Mouse (Mus musculus) naive thymus-derived CD4-positive, alpha-beta T cell, adult 5 months (primary cell): ENCODE results near the gene Clec2l. TPM values are rescaled to one million over a fixed set of nuclear protein-coding genes. Genes with fewer than 3 reads are reported as not detected.

Experiments
- polyA plus RNA-seq: library from polyadenylated mRNA; unstranded; fragments of 100-300 nt; shearing (Covaris generic); gene quantifications from one replicate; pipeline ENCODE4 v1.2.1, GENCODE M21; 2017

Clec2l gene
- polyA plus RNA-seq, result not detected

DNA sequence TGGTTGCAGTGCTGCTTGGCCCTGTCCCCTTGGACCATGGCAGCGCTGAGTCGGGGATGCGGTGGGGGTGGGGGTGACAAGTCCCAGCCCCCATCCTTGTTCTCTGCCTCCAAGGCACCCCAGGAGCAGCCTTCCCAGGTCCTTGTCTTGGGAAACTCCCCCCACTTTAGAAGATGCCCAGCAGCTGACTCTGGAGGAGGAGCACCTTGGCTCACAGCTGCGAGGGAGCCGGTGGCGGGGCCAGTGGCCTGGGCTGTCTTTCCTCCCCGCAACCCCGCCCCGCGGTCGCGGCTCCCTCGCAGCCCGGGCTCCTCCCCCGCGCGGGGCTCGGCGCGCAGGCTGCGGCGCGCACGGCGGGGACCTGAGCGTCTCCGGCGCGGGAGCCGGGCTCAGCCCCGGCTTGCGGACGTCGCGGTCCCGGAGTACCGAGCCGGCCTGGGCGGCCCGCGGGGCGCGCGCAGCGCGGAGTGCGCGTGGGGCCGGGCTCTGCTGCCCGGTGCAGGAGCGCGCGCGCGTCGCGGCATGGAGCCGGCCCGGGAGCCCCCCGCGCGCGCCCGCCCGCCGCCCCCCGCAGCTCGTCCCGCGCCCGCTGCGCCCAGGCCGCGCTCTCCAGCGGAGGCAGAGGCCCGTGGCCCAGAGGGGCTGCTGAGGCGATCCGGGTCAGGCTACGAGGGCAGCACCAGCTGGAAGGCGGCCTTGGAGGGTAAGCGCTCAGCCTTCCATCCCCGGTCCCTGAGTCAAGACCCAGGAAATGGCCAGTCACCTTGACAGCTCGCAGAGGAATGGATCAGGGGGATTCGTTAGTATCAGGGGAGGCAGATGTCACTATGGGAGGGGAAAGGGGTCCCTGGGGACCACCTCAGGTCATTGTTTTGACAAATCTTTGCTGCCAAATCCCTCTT, at the start of gene Clec2l:
Gene Clec2l, plus strand, starts transcription at position 356 of the 902 bp plus-strand sequence.

DNA sequence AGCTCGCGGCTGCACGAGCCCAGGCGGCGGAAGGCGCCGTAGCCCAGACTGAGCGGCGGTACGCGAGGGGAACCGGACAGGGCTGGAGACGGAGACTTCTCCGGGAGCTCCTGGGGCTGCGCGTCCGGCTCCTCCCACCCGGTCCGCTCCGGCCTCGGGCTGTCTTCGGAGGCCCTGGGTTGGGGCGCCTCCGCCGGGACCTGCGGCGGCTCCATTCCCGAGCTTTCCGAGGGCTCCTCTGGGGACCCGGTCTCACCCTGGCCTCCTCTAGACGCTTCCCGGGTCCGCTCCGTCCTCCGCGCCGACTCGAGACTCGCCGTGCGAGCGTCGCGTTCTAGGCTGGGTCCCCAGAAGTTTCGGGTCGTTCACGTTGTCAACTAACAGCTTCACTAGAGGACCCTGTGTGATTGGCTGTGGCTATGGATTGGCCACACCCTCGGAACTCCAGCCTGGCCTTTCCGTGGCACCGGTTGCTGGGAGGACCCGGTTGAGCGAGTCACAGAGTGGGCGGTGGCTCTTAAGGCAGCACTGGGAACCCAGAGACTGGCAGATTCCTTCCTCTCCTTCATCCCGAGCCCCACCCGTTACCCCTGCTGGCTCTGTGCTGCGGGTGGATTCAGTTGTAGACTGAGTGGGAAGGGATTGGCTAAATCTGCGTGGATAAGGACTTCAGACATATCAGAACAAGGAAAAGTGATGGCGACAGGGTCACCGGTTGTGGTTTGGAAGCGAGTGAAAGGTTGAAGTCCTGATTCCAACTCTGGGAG, 25.8 kb upstream of the Clec2l start, which contains the start of gene Klrg2:
Gene Klrg2, minus strand, starts transcription at position 391 of the 767 bp plus-strand sequence.

Other genes starting within 250 kb of the Clec2l start
- 28.1 TPM for gene Ubn2, start 229.1 kb upstream of the Clec2l start, polyA plus RNA-seq
- gene Fmc1, start 129.6 kb upstream of the Clec2l start, polyA plus RNA-seq, result 49.8 TPM
- gene Luc7l2, start 111.7 kb upstream of the Clec2l start, polyA plus RNA-seq, result 62.6 TPM
- not detected for gene Klrg2, start 25.8 kb upstream of the Clec2l start, polyA plus RNA-seq
- not detected for gene Tbxas1, start 212.3 kb downstream of the Clec2l start, polyA plus RNA-seq
- 31.9 TPM for gene Hipk2, start 213.1 kb downstream of the Clec2l start, polyA plus RNA-seq